Mouse (Mus musculus) lung, postnatal 36 days (tissue): ENCODE results near the gene Lrrc4.

ENCODE experiments used
- DNase-seq: peaks from one replicate; pipeline ENCODE4 v3.0.0; 2022; ENCODE audit warnings: mixed read lengths

Gene Lrrc4

GRCm38 (mm10) chr6:28663004-28663403 lies 168.5 kb downstream of the Lrrc4 start:
- no peak for DNase-seq

GRCm38 (mm10) chr6:28656511-28656910 lies 175.0 kb downstream of the Lrrc4 start:
- DNase-seq, result no peak

DNA sequence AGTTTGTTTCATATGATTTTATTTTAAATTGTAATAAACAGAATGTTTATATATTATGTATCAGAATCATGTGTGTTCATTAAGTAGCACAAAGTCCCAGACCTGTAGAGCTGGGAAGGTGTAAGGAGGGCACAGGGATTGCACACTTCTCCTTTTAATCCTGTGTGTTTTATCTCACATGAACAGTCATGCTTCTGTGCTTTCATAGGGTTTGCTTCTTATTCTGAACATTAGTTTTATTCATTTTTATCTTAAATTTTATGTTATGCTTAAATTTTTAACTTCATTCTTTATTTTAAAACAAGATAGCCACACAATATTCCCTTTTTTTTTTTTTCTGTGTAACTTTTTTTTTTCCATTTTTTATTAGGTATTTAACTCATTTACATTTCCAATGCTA lies 186.3 kb downstream of the Lrrc4 start:
- no peak for DNase-seq

DNA sequence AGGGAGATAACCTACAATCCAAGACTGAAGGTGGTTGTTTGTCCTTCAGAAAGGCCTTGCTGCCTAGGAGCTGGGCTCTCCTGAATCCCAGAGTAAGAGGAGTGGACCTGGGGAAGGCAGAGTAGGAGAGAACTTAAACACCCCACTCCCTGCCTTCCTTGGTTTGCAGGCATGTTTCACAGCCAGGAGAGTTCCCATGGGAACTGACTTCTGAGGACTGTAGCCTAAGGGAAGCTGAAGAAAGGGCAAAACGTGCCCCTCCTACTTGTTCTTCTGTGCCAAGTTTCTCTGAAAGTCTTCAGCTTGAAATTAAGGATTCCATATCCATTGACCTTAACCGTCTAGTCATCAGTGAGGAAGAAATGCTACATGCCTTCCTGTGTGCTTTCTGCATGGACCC lies 188.6 kb downstream of the Lrrc4 start:
- no peak for DNase-seq

DNA sequence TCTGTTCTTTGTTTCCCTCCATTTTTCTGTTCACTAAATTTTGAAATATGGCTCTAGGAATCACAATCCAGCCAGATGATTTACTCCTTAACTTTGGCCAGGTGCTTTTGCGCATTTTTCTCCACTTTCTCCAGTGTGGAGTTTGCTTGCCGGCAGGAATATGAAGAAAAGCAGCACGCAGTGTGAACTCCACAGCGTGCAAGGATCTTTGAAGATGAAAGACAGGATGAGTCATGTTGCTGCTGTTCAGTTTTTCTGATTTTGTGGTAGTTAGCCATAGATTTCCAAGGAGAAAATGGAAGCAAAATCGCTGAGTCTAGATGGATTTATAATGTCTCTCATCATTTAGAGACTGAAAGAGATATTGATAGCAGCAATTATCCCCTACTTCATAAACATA lies 191.5 kb downstream of the Lrrc4 start:
- no peak for DNase-seq

- DNase-seq, result no peak
Observed at GRCm38 (mm10) chr6:28635531-28636348, 195.8 kb downstream of the Lrrc4 start.

DNA sequence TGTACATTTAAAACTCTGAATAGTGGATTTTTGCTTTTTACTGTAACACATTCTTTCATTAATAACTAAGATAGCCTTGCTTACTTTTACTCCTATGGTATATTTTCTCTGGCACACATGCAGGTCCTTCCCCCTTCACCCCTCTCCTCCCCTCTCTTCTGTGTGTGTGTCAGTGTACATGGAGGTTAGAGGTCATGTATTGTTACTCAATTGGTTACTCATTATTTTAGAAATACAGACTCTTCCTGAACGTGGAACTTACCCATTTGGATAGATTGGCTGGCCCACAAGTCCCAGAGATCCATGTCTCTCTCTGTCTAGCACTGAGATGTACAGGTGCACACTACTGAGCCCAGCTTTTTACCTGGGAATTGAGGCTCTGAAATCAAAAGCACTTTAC lies 196.5 kb downstream of the Lrrc4 start:
- no peak for DNase-seq

DNA sequence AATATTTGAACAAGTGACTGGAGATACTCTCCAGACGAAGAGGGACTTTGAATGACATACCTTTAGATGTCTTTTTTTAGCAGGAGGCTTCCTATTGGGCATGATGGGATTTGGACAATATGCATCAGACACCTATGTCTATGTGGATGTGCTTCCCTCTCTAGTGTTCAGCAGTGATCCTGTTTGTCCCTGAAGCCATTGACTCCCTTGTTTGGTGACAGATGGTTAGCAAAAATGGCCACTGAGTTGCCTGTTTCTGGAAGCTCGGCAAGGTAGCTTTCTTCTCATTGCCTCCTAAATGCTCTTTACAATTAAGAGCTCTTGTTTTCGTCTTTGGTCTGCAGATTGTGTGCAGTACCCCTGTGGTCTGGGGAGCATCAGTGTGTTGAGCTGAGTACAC lies 197.9 kb downstream of the Lrrc4 start:
- no peak for DNase-seq

DNA sequence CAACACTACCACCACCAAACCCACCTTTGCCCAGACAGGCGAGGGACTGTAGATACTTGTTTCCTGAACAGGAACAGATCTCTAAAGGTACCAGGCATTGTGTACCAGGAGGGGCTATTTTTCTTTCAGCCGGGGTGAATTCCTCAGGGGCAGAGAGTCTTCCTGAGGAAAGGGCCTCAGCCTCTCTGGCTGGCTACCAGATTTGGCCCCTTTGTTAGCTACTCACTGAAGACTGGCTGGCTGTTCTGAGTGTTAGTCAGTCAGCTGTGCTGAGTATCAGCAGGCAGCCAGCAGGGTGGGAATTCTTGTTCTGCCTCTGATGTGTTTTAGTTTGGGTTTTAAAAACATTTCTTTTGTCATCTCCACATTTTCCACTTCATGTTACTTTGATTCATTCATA lies 198.4 kb downstream of the Lrrc4 start:
- no peak for DNase-seq

GRCm38 (mm10) chr6:28630926-28631325 lies 200.6 kb downstream of the Lrrc4 start:
- no peak for DNase-seq

- no peak for DNase-seq
Observed at GRCm38 (mm10) chr6:28629866-28630265, 201.7 kb downstream of the Lrrc4 start.

- no peak for DNase-seq
Observed at GRCm38 (mm10) chr6:28628408-28628807, 203.1 kb downstream of the Lrrc4 start.

GRCm38 (mm10) chr6:28622963-28623362 lies 208.6 kb downstream of the Lrrc4 start:
- no peak for DNase-seq

DNA sequence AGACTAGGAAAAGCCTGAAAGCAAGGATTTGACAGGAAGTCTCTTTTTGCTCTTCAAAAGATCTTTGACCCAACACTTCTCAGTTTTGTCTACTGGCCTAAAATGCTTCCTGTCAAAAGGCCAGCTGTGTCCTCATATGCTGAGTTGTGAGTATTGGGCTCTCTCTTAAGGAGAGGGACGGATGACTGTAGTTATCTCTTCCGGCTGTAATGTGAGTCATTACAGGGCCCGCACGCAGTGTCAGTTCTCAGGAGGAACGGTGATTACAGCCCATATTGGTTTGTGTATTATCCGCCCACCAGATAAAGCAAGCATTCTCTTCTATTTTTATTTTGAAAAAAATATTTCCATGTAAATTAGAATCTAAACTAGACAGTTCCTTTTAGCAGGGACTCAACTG lies 209.0 kb downstream of the Lrrc4 start:
- DNase-seq, result peak; percentile 54

DNA sequence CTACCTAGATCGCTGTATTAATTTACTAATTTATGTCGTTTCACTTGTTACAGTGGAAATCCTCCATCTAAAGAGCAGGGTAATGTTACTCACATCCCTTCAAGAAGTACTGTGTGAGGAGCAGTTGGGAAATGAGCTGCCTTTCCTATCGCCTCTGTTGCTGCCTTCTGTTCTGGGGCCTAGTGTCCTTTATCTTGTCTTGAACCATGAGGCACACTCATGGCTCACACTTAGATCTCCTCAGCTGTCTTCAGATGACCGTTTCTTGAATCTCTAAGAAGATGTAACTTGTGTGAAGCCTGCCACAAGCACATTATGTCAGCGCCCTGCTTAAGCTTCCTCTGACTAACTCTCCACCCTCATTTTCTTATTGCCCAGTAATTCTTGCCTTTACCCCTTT lies 209.6 kb downstream of the Lrrc4 start:
- DNase-seq, result no peak

DNA sequence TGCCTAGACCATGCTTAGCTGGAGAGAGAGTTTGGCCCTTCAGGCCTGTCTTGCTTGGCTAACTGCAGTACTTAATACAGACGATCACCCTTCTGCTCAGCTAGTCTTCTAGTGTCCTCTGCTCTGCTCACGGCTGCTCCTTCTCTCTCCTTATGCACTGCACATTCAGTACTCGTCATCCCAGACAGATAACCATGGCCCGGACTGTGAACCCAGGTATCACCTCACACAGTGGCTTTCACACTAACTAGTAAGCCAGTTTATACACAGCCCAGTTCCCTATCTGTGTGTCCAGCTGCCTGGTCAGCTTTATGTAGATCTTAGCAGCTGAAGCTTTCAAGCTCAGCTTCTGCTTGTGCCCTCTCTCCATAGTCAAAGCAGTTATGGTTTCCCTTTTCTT lies 210.1 kb downstream of the Lrrc4 start:
- DNase-seq, result no peak

GRCm38 (mm10) chr6:28618751-28619153 lies 212.8 kb downstream of the Lrrc4 start:
- DNase-seq, result peak; percentile 75

- no peak for DNase-seq
Observed at GRCm38 (mm10) chr6:28618299-28618698, 213.2 kb downstream of the Lrrc4 start.

- DNase-seq, result no peak
Observed at GRCm38 (mm10) chr6:28615966-28616365, 215.6 kb downstream of the Lrrc4 start.

- peak; percentile 18 for DNase-seq
Observed at GRCm38 (mm10) chr6:28615408-28615807, 216.1 kb downstream of the Lrrc4 start.

DNA sequence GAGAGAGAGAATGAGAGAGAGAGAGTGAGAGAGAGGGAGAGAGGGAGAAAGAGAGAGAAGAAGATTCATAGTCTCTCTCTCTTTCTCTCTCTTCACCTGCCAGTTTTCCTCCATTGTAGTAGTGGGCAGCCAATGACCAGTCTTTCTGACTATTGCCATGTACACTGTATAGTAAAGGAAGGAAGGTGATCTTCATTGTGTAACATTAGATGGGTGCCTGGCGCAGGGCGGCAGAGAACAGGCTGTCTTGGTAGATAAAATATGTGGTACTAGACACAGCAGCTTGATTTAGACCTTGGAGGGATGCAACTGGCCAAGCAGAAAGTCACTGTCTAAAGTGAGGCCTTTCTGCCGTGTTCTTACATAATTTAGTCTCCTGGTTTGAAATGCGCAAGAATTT lies 216.7 kb downstream of the Lrrc4 start:
- peak; percentile 15 for DNase-seq

- DNase-seq, result no peak
Observed at GRCm38 (mm10) chr6:28613441-28613840, 218.1 kb downstream of the Lrrc4 start.
